Mouse (Mus musculus) spleen, adult 18-20 months (tissue): ENCODE results near the gene Mep1a.

Experiments
- DNase-seq, 2 experiments: peaks; one replicate each; pipeline ENCODE4 v3.0.0; 2022; ENCODE audit warnings: mixed read lengths in 2 of 2

Gene Mep1a

DNA sequence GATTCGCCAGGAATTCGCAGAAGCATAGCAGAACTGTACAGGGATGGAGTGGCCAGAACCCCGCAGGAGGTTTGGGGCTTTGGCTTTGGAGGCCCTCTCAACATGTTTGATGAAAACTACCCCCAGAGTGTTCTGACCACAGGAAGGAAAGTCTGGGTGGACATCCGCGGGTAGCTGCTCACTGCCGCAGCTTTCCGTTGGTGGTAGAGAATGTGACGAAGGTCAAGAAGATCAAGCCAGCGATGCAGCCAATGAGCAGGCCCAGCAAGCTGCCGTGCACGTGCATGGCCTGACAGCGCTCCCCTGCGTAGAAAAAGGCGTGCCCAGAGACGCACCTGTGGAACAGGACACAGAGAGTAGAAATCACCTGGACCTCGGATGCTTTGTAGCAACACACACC is 27.8 kb downstream of the Mep1a start:
- no peak for DNase-seq

DNA sequence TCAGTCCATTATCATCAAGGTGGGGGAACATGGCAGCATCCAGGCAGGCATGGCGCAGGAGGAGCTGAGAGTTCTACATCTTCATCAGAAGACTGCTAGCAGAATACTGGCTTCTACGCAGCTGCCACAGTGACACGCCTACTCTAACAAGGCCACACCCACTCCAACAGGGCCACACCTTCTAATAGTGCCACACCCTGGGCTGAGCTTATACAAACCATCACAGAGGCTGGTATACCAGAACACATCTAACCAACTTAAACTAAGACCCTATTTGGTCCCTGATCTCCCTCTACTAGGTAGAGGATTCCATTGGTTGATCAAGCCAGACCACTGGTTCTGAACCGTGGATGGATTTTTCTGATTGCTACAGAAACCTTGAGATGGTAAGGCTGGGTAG is 30.1 kb downstream of the Mep1a start:
- DNase-seq = no peak

DNA sequence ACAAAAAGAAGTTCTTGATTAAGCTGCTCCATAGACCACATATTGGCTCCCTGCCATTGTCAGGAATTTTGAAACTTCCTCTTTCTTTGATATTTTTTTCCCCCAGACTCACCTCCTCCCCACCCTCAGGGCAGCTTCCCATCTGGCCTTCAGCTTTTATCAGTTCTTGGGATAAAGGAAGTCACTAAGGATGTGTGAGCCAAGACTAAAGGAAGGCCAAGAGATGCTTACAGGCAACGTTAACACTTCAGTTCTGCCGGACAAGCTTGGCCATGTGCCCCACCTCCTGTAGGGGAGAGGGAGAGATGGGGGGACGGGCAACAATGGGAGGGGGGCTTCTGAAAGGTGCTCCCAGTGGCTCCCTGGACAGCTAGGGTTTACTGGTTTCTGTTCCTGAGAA is 32.6 kb downstream of the Mep1a start:
- no peak for DNase-seq

DNA sequence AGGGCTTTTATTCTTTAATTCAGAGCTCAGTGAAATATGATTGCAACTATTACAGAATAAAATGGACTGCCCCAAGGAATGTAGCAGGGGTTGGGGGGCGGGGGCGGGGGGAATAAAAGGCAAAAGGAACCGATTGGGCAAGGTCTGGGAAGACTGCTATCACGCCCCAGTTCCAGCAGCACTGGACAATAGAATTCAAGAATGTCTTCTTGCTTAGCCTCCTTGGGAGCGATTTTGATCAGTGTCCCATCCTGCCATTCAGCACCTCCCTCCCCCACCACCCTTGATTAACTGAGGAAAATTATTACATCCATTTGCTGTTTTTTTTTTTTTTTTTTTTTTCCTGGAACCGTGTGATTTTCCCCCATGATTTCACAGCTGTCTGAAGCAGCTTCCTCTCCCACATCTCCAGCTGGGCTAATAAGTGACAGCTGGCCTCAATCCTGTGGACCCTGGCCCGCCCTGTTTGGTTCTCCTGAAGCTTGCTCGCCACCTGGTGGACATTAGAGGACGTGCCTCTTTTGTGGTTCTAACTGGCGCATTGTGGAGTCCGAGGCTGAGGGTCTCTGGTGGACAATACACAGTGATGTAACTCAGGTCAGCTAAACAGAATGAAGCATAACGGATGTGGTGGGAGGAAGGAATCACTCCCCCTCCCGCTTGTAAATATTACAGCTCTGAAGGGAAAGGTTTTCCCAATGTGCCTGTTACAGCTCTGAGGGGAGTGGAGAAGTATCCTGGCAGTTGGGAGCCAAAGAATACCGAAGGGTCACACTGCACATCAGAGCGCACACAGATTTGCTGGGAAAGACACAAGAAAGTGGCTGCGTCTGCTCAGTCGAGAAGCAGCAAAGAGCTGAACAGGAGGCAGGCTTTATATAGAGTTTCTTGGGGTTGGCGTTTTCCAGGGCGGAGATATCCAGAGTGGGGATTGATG is 42.1 kb downstream of the Mep1a start:
- DNase-seq = peak; percentile 15 to 49

DNA sequence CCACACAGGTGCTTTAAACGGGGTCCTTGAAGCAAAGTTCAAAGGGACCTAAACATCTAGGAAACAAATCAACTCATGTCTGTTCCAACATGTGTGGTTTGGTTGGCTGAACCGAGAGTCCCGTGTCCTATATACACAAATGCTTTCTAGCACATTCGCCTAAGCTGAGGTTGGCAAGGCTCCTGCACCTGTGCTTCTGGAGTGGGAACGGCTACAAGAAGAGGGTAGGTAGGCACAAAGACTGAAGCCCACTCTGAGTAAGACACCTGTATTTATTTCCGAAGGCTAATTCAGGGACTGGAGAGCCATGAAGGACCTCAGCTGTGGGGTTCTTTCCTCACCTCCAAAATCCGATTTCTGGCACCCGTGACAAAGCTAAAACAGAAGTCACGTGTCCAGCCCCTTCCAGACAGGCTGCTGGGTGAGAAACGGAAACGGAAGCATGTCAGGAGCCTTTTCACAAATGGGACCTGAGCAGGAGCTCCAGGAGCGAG is 42.8 kb downstream of the Mep1a start:
- no peak for DNase-seq

DNA sequence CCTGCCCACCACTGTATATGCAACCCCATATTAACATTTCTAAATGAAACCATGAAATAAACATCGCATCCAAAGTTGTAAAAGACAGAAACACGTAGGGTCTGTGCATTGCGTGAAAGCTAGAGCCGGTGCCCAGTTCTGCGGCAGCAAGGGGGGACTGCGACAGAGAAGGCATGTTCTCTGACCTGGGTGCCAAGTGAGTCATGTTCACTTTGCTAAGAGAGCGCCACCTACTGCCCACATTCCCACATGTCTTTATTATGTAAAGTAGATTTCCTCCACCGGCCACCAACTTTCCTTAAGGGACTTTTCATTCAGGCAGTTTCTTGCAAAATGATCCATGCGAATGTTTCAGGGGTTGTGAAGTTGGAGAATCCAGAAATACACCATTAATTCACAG is 44.0 kb downstream of the Mep1a start:
- DNase-seq = peak in 1 of 2 experiments; percentile 63

DNA sequence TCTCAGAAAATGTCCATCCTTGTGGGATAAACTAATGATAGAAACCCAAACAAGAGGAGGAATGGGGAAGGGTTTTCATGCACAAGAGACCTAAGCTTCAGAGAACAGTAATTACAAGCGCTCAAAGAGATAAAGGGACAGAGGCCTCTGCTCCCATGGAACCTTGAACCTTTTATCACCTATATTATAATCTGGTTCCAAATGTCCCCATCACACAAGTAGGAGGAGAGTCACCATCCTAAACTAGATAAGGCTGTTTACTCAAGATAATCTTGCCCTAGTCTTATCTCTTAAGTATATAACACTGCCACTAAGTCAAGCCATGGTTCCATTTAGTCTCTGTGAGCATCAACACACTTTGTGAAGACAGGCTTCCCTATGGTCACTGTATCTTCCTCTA is 51.4 kb downstream of the Mep1a start:
- DNase-seq = no peak

DNA sequence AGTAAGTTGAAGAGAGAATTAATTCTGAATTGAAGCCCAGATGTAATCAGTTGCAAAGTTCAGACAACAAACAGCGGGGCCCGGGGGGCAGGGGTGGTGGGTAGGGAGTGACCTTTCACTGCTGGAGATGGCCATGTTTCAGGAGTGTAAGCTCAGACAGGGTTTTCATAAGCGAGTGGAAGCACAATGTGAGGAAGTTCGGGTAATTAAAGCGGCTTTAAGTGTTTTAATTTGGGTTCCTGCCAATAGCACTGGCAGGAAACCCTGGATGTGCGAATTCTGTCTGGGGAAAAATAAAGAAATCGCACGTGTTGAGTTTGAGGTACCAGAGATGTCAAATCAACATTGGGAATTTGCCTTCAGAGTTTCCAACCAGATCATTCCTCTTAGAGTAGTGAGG is 68.1 kb downstream of the Mep1a start:
- no peak for DNase-seq

DNA sequence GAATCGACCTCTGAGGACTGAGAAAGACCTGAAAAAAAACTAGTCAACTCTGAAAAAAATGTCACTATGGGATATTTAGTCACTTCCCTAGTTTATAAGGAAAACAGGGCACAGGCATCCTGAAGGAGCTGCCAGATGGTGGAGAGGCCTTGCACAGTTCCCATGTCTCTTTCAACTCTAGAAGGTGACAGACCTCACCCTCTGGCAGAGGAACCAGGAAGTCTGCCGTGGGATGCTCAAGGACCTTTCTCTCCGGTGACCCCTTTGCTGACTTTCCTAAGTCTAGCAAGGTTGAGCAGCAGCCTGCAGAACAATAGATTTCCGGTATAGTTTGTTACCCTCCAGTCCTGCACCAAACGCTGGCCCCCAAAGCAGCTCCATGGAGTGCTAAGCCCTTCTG is 70.9 kb downstream of the Mep1a start:
- no peak for DNase-seq
